Mouse (Mus musculus) bone marrow macrophage, adult 2 months (primary cell): Measurements from ENCODE around the gene Sema5a. TPM values are rescaled to one million over a fixed set of nuclear protein-coding genes. Genes with fewer than 3 reads are reported as not detected.

Source experiments
- H3K27ac ChIP-seq: 2 replicates; pipeline ENCODE4 v1.5.1; 2012; ENCODE audit warnings: low read depth, low read length; ENCODE audit not compliant: insufficient read depth
- H3K4me1 ChIP-seq: 2 replicates; pipeline ENCODE4 v1.6.1; 2012; ENCODE audit warnings: low read length; ENCODE audit not compliant: control insufficient read depth, insufficient read depth
- H3K4me3 ChIP-seq: 2 replicates; pipeline ENCODE4 v1.5.1; 2012; ENCODE audit warnings: mild to moderate bottlenecking, low read length, moderate library complexity; ENCODE audit not compliant: insufficient read depth
- CTCF ChIP-seq: IDR thresholded peaks from 2 replicates; pipeline ENCODE4 v1.5.1; 2012; ENCODE audit warnings: low read depth, mild to moderate bottlenecking, low read length, moderate library complexity
- POLR2A ChIP-seq: IDR thresholded peaks from 2 replicates; pipeline ENCODE4 v1.6.1; 2012; ENCODE audit warnings: mild to moderate bottlenecking, low read depth, low read length, borderline replicate concordance
- polyA plus RNA-seq: library from polyadenylated mRNA; stranded (reverse); fragments of >200 nt; gene quantifications from 2 replicates; pipeline ENCODE4 v1.2.4, GENCODE M21; 2012; ENCODE audit not compliant: missing spikeins, insufficient read depth, insufficient read length

Gene Sema5a
- polyA plus RNA-seq, 1 experiment = not detected

GRCm38 (mm10) chr15:32371385-32371784 is 126.8 kb downstream of the Sema5a start:
- Histone ChIP-seq H3K4me1 (peaks cover 11% of the 10 kb centered on the region), H3K27ac (no peak overlapping the region), H3K4me3 (no peak overlapping the region)
- TF ChIP-seq POLR2A (no peak), CTCF (no peak)

- H3K4me3 ChIP-seq = no peak overlapping the region
- TF ChIP-seq POLR2A = no peak
- TF ChIP-seq CTCF = no peak
- no peak overlapping the region for H3K27ac ChIP-seq
- H3K4me1 ChIP-seq = no peaks in the 10 kb centered on the region
Observed at GRCm38 (mm10) chr15:32376326-32376725, 131.7 kb downstream of the Sema5a start.

GRCm38 (mm10) chr15:32377781-32378180 is 133.2 kb downstream of the Sema5a start:
- Histone ChIP-seq H3K27ac (no peak overlapping the region), H3K4me1 (no peaks in the 10 kb centered on the region), H3K4me3 (no peak overlapping the region)
- TF ChIP-seq POLR2A (no peak), CTCF (no peak)

- no peak overlapping the region for H3K4me3 ChIP-seq
- no peaks in the 10 kb centered on the region for H3K4me1 ChIP-seq
- TF ChIP-seq POLR2A (no peak), CTCF (no peak)
- no peak overlapping the region for H3K27ac ChIP-seq
Observed at GRCm38 (mm10) chr15:32380311-32380710, 135.7 kb downstream of the Sema5a start.

- Histone ChIP-seq H3K27ac (no peak overlapping the region), H3K4me3 (no peak overlapping the region), H3K4me1 (no peaks in the 10 kb centered on the region)
- TF ChIP-seq CTCF = no peak
- no peak for TF ChIP-seq POLR2A
Observed at GRCm38 (mm10) chr15:32382930-32383481, 138.4 kb downstream of the Sema5a start.

- H3K27ac ChIP-seq = no peak overlapping the region
- no peak overlapping the region for H3K4me3 ChIP-seq
- H3K4me1 ChIP-seq = peaks cover 2% of the 10 kb centered on the region
- no peak for TF ChIP-seq POLR2A
- TF ChIP-seq CTCF = no peak
Observed at GRCm38 (mm10) chr15:32396241-32396890, 151.8 kb downstream of the Sema5a start.

GRCm38 (mm10) chr15:32397064-32397463 is 152.5 kb downstream of the Sema5a start:
- TF ChIP-seq CTCF (no peak), POLR2A (no peak)
- no peak overlapping the region for H3K4me3 ChIP-seq
- no peak overlapping the region for H3K27ac ChIP-seq
- H3K4me1 ChIP-seq = peaks cover 2% of the 10 kb centered on the region

- Histone ChIP-seq H3K27ac (no peak overlapping the region), H3K4me1 (peaks cover 2% of the 10 kb centered on the region), H3K4me3 (no peak overlapping the region)
- no peak for TF ChIP-seq CTCF
- no peak for TF ChIP-seq POLR2A
Observed at GRCm38 (mm10) chr15:32398721-32399120, 154.1 kb downstream of the Sema5a start.

GRCm38 (mm10) chr15:32401909-32402527 is 157.4 kb downstream of the Sema5a start:
- TF ChIP-seq POLR2A (no peak), CTCF (no peak)
- Histone ChIP-seq H3K27ac (no peak overlapping the region), H3K4me1 (no peaks in the 10 kb centered on the region), H3K4me3 (no peak overlapping the region)

GRCm38 (mm10) chr15:32403321-32403720 is 158.7 kb downstream of the Sema5a start:
- Histone ChIP-seq H3K4me1 (no peaks in the 10 kb centered on the region), H3K27ac (no peak overlapping the region), H3K4me3 (no peak overlapping the region)
- TF ChIP-seq CTCF = no peak
- TF ChIP-seq POLR2A = no peak

- no peak overlapping the region for H3K4me3 ChIP-seq
- TF ChIP-seq CTCF = no peak
- TF ChIP-seq POLR2A = no peak
- H3K4me1 ChIP-seq = no peaks in the 10 kb centered on the region
- no peak overlapping the region for H3K27ac ChIP-seq
Observed at GRCm38 (mm10) chr15:32406436-32406835, 161.8 kb downstream of the Sema5a start.
